Mouse (Mus musculus): ENCODE data around the gene Copg1. TPM values are rescaled to one million over a fixed set of nuclear protein-coding genes. Genes with fewer than 3 reads are reported as not detected.
A peak's percentile ranks its signal among the peaks of the same experiment; 100 is the strongest.
"Not testable (repeated sequence)": the region's sequence is repeated elsewhere in the genome, so short reads cannot be mapped to it uniquely, and the experiment has no call there.

Gene Copg1
- polyA plus RNA-seq, 1 experiment = 56.6 TPM

- no peak for DNase-seq (ENCODE audit: low read depth)
Observed at GRCm38 (mm10) chr6:87875562-87875961, 12.1 kb upstream of the Copg1 start.

- DNase-seq (ENCODE audit: low read depth) = no peak
Observed at GRCm38 (mm10) chr6:87876068-87876643, 11.5 kb upstream of the Copg1 start.

GRCm38 (mm10) chr6:87879010-87879409, 8.6 kb upstream of the Copg1 start:
- no peak for DNase-seq (ENCODE audit: low read depth)

- no peak for DNase-seq (ENCODE audit: low read depth)
Observed at GRCm38 (mm10) chr6:87879628-87880027, 8.0 kb upstream of the Copg1 start.

- DNase-seq (ENCODE audit: low read depth) = no peak
Observed at GRCm38 (mm10) chr6:87882221-87882620, 5.4 kb upstream of the Copg1 start.

- DNase-seq (ENCODE audit: low read depth) = no peak
Observed at GRCm38 (mm10) chr6:87882816-87883215, 4.8 kb upstream of the Copg1 start.

- DNase-seq (ENCODE audit: low read depth) = no peak
Observed at GRCm38 (mm10) chr6:87886721-87887120, 893 bp upstream of the Copg1 start.

GRCm38 (mm10) chr6:87893931-87894330, 6.3 kb downstream of the Copg1 start:
- DNase-seq (ENCODE audit: low read depth) = no peak

GRCm38 (mm10) chr6:87898028-87898427, 10.4 kb downstream of the Copg1 start:
- peak; percentile 69 for DNase-seq (ENCODE audit: low read depth)

- DNase-seq (ENCODE audit: low read depth) = no peak
Observed at GRCm38 (mm10) chr6:87906632-87907031, 19.0 kb downstream of the Copg1 start.

- no peak for DNase-seq (ENCODE audit: low read depth)
Observed at GRCm38 (mm10) chr6:87909181-87909580, 21.6 kb downstream of the Copg1 start.

GRCm38 (mm10) chr6:87911559-87911958, 23.9 kb downstream of the Copg1 start:
- DNase-seq (ENCODE audit: low read depth) = no peak

- DNase-seq (ENCODE audit: low read depth) = no peak
Observed at GRCm38 (mm10) chr6:87913661-87914325, 26.2 kb downstream of the Copg1 start, which contains the start of gene Hmces. Gene Hmces (plus strand): TSS chr6:87913935.

- DNase-seq (ENCODE audit: low read depth) = no peak
Observed at GRCm38 (mm10) chr6:87914326-87915102, 26.9 kb downstream of the Copg1 start.

GRCm38 (mm10) chr6:87915939-87916338, 28.3 kb downstream of the Copg1 start:
- DNase-seq (ENCODE audit: low read depth) = no peak

- no peak for DNase-seq (ENCODE audit: low read depth)
Observed at GRCm38 (mm10) chr6:87921201-87921600, 33.6 kb downstream of the Copg1 start.

- no peak for DNase-seq (ENCODE audit: low read depth)
Observed at GRCm38 (mm10) chr6:87923624-87924023, 36.0 kb downstream of the Copg1 start.

- no peak for DNase-seq (ENCODE audit: low read depth)
Observed at GRCm38 (mm10) chr6:87935037-87935436, 47.4 kb downstream of the Copg1 start.

GRCm38 (mm10) chr6:87937178-87937788, 49.7 kb downstream of the Copg1 start:
- DNase-seq (ENCODE audit: low read depth) = no peak

- no peak for DNase-seq (ENCODE audit: low read depth)
Observed at GRCm38 (mm10) chr6:87938941-87939340, 51.3 kb downstream of the Copg1 start.

- DNase-seq (ENCODE audit: low read depth) = no peak
Observed at GRCm38 (mm10) chr6:87942179-87942578, 54.6 kb downstream of the Copg1 start.

- not testable (repeated sequence) for DNase-seq (ENCODE audit: low read depth)
Observed at GRCm38 (mm10) chr6:87962457-87962856, 74.8 kb downstream of the Copg1 start.
